Mouse (Mus musculus) retina, embryonic 14.5 days (tissue): ENCODE data around the gene Dnajc19.

Source experiments
- DNase-seq: peaks from one replicate; pipeline ENCODE4 v3.0.0-alpha.2; 2015; ENCODE audit warnings: low spot score

Gene Dnajc19

GRCm38 (mm10) chr3:34028935-34029334 is 52.2 kb downstream of the Dnajc19 start:
- no peak for DNase-seq

- DNase-seq: no peak
Observed at GRCm38 (mm10) chr3:34021259-34021828, 59.8 kb downstream of the Dnajc19 start.

GRCm38 (mm10) chr3:34020382-34021258 is 60.5 kb downstream of the Dnajc19 start:
- DNase-seq: peak; percentile 39

- DNase-seq: peak; percentile 89
Observed at GRCm38 (mm10) chr3:34019540-34020381, 61.4 kb downstream of the Dnajc19 start, which contains the start of gene Fxr1. Gene Fxr1 (plus strand): TSS chr3:34019943.

GRCm38 (mm10) chr3:34008191-34008590 is 72.9 kb downstream of the Dnajc19 start:
- DNase-seq: no peak

- no peak for DNase-seq
Observed at GRCm38 (mm10) chr3:34007611-34008010, 73.5 kb downstream of the Dnajc19 start.

- no peak for DNase-seq
Observed at GRCm38 (mm10) chr3:34006824-34007223, 74.3 kb downstream of the Dnajc19 start.

- no peak for DNase-seq
Observed at GRCm38 (mm10) chr3:34006301-34006700, 74.8 kb downstream of the Dnajc19 start.
